Mouse (Mus musculus) brain, adult 10 weeks (tissue): ENCODE results near the gene Mpp3. TPM values are rescaled to one million over a fixed set of nuclear protein-coding genes. Genes with fewer than 3 reads are reported as not detected.

Experiments
- polyA plus RNA-seq: library from polyadenylated mRNA; stranded (reverse); fragments of 350-450 nt; fragmentation: Illumina TruSeq; extraction: RNeasy Lipid Tissue Mini Kit (QIAGEN cat#74804); gene quantifications from one replicate; pipeline ENCODE4 v1.2.3, GENCODE M21; 2015; ENCODE audit warnings: low read depth, low replicate concordance

The Mpp3 gene
- polyA plus RNA-seq = 42.1 TPM

GRCm38 (mm10) chr11:102028087-102028816, at the start of gene Mpp3:
Gene Mpp3, minus strand, starts transcription at chr11:102028461.

GRCm38 (mm10) chr11:102041350-102041949, 13.2 kb upstream of the Mpp3 start, which contains the start of gene Cd300lg:
Gene Cd300lg, plus strand, starts transcription at chr11:102041509.

GRCm38 (mm10) chr11:101986913-101987312, 41.3 kb downstream of the Mpp3 start, which contains the start of gene Dusp3:
Gene Dusp3, minus strand, starts transcription at chr11:101987013.

GRCm38 (mm10) chr11:101984054-101985025, 43.9 kb downstream of the Mpp3 start, which contains the start of gene Cfap97d1:
Gene Cfap97d1, plus strand, starts transcription at chr11:101984279.

GRCm38 (mm10) chr11:101966965-101967614, 61.2 kb downstream of the Mpp3 start, which contains the start of gene Sost:
Gene Sost, minus strand, starts transcription at chr11:101967015.

Other genes starting within 250 kb of the Mpp3 start
- 14.5 TPM for gene Etv4, start 243.1 kb downstream of the Mpp3 start, polyA plus RNA-seq
- 0.79 TPM for gene Meox1, start 134.1 kb downstream of the Mpp3 start, polyA plus RNA-seq
- gene Sost, start 61.4 kb downstream of the Mpp3 start, polyA plus RNA-seq = not detected
- not detected for gene Cfap97d1, start 44.2 kb downstream of the Mpp3 start, polyA plus RNA-seq
- gene Dusp3, start 41.4 kb downstream of the Mpp3 start, polyA plus RNA-seq = 151 TPM
- gene Cd300lg, start 13.0 kb upstream of the Mpp3 start, polyA plus RNA-seq = 0.25 TPM
- 87.5 TPM for gene Mpp2, start 60.1 kb upstream of the Mpp3 start, polyA plus RNA-seq
- gene Ppy, start 72.9 kb upstream of the Mpp3 start, polyA plus RNA-seq = not detected
- not detected for gene Pyy, start 79.4 kb upstream of the Mpp3 start, polyA plus RNA-seq
- not detected for gene Nags, start 117.1 kb upstream of the Mpp3 start, polyA plus RNA-seq
- 25.8 TPM for gene Tmem101, start 127.9 kb upstream of the Mpp3 start, polyA plus RNA-seq
- gene Lsm12, start 156.8 kb upstream of the Mpp3 start, polyA plus RNA-seq = 26.1 TPM
- gene G6pc3, start 161.2 kb upstream of the Mpp3 start, polyA plus RNA-seq = 61.4 TPM
- 122 TPM for gene Hdac5, start 201.7 kb upstream of the Mpp3 start, polyA plus RNA-seq
- 2.6 TPM for gene BC030867, start 220.4 kb upstream of the Mpp3 start, polyA plus RNA-seq
- gene Asb16, start 240.3 kb upstream of the Mpp3 start, polyA plus RNA-seq = 3.1 TPM